Mouse (Mus musculus): ENCODE results near the gene Akap5. TPM values are rescaled to one million over a fixed set of nuclear protein-coding genes. Genes with fewer than 3 reads are reported as not detected.

Gene Akap5
- polyA plus RNA-seq, 1 experiment from 2014 or later, result 7.4 TPM

DNA sequence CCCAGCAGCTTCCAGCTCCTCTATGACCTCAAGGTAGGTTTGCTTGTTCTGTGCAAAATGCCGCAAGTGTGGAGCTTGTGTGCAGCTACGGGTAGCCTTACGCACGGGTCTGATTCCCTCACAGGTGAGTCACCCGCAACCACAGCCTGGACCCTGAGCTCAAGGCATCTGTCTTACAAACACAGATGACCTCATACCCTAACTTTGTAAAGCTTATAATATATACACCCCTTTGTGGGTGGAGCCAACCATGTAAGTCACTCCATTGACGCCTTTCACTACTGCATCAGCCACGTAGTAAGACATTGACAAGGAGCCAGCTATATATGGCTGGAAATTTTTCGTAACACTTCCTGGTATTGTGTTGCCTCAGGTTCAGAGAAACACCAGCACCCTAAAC, 12.7 kb upstream of the Akap5 start:
- H3K4me3 ChIP-seq, result no peak overlapping the region
- H3K9me3 ChIP-seq, result no peaks in the 10 kb centered on the region
- H3K27ac ChIP-seq (replicated peaks), result no peak overlapping the region
- peaks cover 16% of the 10 kb centered on the region for H3K36me3 ChIP-seq
- no peak overlapping the region for H3K9ac ChIP-seq (replicated peaks)
- H3K4me1 ChIP-seq, result peaks cover 2% of the 10 kb centered on the region; the same call in 1 of the 2 replicates
- no peak overlapping the region for H3K4me2 ChIP-seq (replicated peaks)
- no peak for ATAC-seq (replicated peaks)
- H3K27me3 ChIP-seq, result no peaks in the 10 kb centered on the region
- 93% methylated on average over 8 of the region's 8 CpGs for WGBS

DNA sequence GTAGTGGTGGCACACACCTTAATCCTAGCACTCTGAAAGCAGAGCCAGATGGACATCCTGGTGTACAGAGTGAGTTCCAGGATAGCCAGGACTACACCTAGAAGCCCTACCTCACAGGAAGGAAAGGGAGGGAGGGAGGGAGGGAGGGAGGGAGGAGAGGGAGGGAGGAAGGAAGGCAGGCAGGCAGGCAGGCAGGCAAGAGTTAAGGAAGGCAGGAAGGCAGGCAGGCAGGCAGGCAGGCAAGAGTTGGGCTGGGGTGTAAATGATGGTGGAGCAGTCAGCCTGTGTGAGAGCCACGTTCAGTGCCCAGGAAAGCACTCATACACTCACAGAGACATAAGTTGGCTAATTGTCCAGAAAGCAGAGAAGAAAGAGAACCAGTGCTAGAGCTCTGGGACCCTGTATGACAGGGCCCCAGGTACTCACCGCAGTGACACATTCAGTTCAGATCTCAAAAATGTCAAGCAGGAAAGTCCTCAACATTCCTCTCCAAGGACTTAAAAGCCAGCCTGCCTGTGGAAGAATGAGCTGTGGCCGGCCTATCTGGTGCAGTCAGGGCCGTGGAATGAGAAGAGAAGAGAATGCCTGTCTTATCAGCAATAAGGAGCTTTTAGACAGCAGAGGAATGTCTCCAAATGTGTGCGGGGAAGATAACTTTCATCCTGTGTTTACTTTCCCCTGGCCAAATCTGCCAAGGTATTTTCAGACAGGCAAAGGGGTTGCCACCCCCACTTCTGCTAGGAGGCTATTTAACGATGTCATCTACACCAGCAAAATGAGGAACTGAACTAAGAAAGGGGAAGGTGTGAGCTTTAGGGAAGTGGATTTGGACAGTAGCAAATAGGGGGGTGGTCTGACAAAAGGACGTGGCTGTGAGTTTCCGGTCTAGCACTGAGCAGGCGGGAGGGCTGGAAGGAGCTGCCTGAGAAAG, 6.1 kb upstream of the Akap5 start:
- H3K36me3 ChIP-seq, result peaks cover 6% of the 10 kb centered on the region; the same call in 1 of the 2 replicates
- no peak for ATAC-seq (replicated peaks)
- no peak overlapping the region for H3K4me2 ChIP-seq (replicated peaks)
- no peaks in the 10 kb centered on the region for H3K9me3 ChIP-seq
- no peaks in the 10 kb centered on the region for H3K27me3 ChIP-seq
- no peak overlapping the region for H3K27ac ChIP-seq (replicated peaks)
- no peaks in the 10 kb centered on the region for H3K4me1 ChIP-seq
- no peak overlapping the region for H3K4me3 ChIP-seq
- H3K9ac ChIP-seq (replicated peaks), result no peak overlapping the region
- 75% methylated on average over 9 of the region's 9 CpGs for WGBS

DNA sequence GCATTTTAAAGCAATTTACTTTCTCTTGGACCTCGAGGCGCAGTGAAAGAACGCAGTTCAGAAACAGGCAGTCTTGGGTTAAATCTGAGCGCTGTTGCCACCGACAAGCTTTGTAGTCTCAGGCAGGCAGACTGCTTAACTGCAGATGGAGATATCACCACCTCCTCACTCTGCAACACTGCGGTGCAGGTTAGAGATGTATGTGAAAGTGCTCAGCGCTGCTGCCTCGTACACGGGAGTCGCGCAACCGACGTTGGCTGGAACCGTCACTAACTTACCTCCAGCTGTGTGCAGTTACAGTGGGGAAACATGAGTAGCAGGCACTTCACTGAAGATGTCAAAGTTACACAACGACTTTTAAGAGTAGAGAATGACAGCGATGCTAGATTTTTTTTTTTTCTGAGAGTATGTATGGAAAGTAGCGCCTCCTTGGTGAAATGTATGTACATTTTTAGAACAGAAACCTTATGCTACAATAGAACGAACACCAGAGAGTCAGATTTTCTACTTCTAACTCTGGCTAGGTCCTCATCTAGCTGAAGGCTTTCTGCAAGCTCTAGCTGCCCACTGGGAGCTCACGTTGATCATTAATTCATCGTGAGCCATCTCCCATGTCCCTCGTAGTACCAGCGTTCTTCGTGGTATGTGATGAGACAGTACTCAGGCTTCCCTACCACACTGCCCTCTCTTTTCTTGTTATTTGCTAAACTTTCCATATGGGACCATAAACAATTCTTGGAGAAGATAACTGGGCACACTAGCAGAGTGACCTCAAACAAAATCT, 1.9 kb downstream of the Akap5 start:
- Histone ChIP-seq H3K4me1 (peaks cover 10% of the 10 kb centered on the region), H3K27me3 (no peaks in the 10 kb centered on the region), H3K4me2 (replicated peaks) (no peak overlapping the region), H3K9me3 (no peaks in the 10 kb centered on the region), H3K9ac (replicated peaks) (no peak overlapping the region), H3K36me3 (no peaks in the 10 kb centered on the region), H3K27ac (replicated peaks) (no peak overlapping the region), H3K4me3 (no peak overlapping the region)
- 87% methylated on average over 23 of the region's 23 CpGs for WGBS
- ATAC-seq (replicated peaks), result no peak

DNA sequence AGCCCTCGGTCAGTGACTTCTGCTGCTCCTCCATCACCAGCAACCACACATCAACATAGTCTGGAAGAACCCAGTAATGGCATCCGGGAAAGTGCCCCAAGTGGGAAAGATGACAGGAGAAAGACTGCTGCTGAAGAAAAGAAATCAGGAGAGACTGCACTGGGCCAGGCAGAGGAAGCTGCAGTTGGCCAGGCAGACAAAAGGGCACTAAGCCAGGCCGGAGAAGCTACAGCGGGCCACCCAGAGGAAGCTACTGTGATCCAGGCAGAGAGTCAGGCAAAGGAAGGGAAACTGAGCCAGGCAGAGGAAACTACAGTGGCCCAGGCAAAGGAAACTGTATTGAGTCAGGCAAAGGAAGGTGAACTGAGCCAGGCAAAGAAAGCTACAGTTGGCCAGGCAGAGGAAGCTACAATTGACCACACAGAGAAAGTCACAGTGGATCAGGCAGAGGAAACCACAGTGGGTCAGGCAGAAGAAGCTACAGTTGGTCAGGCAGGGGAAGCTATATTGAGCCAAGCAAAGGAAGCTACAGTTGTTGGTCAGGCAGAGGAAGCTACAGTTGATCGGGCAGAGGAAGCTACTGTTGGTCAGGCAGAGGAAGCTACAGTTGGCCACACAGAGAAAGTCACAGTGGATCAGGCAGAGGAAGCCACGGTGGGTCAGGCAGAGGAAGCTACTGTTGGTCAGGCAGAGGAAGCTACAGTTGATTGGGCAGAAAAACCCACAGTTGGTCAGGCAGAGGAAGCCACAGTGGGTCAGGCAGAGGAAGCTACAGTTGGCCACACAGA, 4.1 kb downstream of the Akap5 start:
- 89% methylated on average over 6 of the region's 6 CpGs for WGBS

DNA sequence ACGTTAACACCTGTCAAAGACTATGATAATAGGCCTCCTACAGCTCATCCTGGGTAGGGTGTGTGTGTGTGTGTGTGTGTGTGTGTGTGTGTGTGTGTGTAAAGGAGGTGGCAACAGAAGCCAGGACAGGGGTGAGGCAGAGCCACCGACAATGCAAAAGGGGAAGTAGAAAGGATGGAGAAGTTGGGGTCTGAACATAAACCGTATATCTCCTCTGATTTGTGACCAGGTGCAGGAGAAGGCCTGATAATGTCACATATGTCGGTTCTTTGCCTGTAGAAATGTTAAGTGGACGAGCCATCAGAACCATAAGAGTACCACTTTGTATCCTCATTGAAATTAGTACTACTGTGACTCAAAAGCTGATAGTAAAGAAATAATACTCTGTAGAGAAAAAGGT, 9.0 kb downstream of the Akap5 start:
- Histone ChIP-seq H3K4me1 (no peaks in the 10 kb centered on the region), H3K9ac (replicated peaks) (no peak overlapping the region), H3K9me3 (no peaks in the 10 kb centered on the region), H3K36me3 (no peaks in the 10 kb centered on the region), H3K4me2 (replicated peaks) (no peak overlapping the region), H3K4me3 (no peak overlapping the region), H3K27me3 (no peaks in the 10 kb centered on the region), H3K27ac (replicated peaks) (no peak overlapping the region)
- no peak for ATAC-seq (replicated peaks)
- 93% methylated on average over 5 of the region's 5 CpGs for WGBS

More for the DNA sequence above, 4.1 kb downstream of the Akap5 start:
- H3K4me3 ChIP-seq, result no peak overlapping the region
- ATAC-seq (replicated peaks), result no peak
- H3K4me1 ChIP-seq, result peaks cover 10% of the 10 kb centered on the region
- H3K36me3 ChIP-seq, result no peaks in the 10 kb centered on the region
- H3K9me3 ChIP-seq, result no peaks in the 10 kb centered on the region
- no peaks in the 10 kb centered on the region for H3K27me3 ChIP-seq
- no peak overlapping the region for H3K27ac ChIP-seq (replicated peaks)
- H3K9ac ChIP-seq (replicated peaks), result no peak overlapping the region
- H3K4me2 ChIP-seq (replicated peaks), result no peak overlapping the region

DNA sequence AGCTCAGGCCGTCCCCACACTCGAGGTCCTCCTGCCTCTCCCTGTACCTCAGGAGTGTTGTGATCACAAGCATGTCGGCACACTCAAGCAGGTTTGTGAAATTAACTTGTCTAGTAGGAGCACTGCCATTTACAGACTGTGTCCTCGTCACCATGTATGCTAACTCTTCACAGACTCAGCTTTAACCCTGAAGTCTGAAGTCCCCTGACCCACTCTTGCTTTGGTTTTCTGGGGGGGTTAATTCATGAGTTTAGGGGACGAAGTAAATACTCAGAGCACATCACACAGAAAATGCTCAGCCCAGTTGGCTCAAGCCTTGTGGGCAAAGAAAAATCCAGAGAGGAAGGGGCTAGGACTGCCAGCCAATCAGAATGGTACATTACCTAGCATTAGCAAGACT, 10.9 kb downstream of the Akap5 start:
- Histone ChIP-seq H3K4me3 (no peak overlapping the region), H3K4me1 (no peaks in the 10 kb centered on the region), H3K36me3 (no peaks in the 10 kb centered on the region), H3K27ac (replicated peaks) (no peak overlapping the region), H3K9me3 (no peaks in the 10 kb centered on the region), H3K4me2 (replicated peaks) (no peak overlapping the region), H3K9ac (replicated peaks) (no peak overlapping the region), H3K27me3 (no peaks in the 10 kb centered on the region)
- no peak for ATAC-seq (replicated peaks)
- 87% methylated on average over 5 of the region's 5 CpGs for WGBS

DNA sequence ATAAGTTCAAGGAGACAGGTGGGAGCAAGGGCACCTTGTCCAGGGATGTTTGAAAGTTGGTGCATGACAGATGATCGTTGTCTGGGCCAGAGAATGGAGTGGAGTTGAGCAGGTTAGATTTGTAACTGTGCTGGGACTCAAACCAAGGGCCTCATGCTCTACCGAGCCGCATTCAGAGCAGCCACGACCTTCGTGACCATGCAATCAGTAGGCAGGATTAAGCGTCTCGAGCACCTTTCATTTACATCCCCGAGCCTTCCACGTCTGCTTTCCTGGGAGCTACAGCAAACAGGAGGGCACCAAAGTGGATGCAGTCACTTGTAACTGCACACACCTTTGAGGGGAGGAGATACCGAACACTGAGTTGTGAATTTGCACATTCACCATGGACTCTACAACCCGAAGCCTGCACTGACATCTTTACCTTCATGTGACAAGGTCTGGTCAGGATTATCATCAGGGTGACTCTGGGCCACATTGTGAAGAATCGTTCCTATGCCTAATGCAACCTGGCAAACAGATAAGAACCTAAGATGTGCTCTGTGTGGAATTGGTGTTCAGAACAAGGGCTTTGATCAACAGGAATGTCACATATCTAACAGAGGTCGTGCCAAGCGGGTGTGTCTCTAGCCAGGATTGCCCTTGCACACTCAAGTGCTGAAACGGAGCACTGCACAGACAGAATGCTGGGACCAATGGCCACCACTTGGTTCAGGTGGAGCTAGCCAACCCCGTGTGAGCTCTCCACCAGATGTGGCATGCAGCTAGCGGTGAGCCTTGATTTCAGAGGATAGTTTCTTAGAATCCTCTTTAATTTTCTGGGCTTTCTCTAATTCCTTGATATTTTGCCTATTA, 11.6 kb downstream of the Akap5 start:
- 82% methylated on average over 17 of the region's 17 CpGs for WGBS
- Histone ChIP-seq H3K9ac (replicated peaks) (no peak overlapping the region), H3K27ac (replicated peaks) (no peak overlapping the region), H3K4me2 (replicated peaks) (no peak overlapping the region), H3K9me3 (no peaks in the 10 kb centered on the region), H3K27me3 (no peaks in the 10 kb centered on the region), H3K4me1 (no peaks in the 10 kb centered on the region), H3K36me3 (no peaks in the 10 kb centered on the region), H3K4me3 (no peak overlapping the region)
- ATAC-seq (replicated peaks), result no peak

DNA sequence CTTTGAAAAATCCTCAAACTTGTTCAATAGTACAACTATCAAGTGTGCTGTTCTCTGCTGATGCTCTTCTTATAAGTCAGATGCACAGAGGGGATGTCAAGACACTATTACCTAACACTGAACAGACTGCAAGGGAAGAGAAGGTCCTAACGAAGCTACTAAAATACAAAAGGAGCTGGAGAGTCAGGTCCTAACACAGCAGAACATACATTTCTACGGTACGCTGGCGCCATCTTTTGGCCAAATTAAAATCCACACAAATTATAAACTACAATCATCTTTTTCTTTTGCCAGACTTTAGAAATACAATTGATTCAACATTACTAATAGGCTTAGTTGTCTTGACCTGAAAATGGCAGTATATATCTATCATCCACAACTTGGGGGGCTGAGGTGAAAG, 16.4 kb downstream of the Akap5 start:
- peak; percentile 60; the same call in 1 of the 2 replicates for ATAC-seq (replicated peaks)
- no peak overlapping the region for H3K27ac ChIP-seq (replicated peaks)
- no peak overlapping the region for H3K4me3 ChIP-seq
- H3K36me3 ChIP-seq, result no peaks in the 10 kb centered on the region
- H3K4me2 ChIP-seq (replicated peaks), result no peak overlapping the region
- WGBS, result 4% methylated on average over 4 of the region's 4 CpGs
- no peak overlapping the region for H3K9ac ChIP-seq (replicated peaks)
- H3K4me1 ChIP-seq, result no peaks in the 10 kb centered on the region
- no peaks in the 10 kb centered on the region for H3K9me3 ChIP-seq
- no peaks in the 10 kb centered on the region for H3K27me3 ChIP-seq

DNA sequence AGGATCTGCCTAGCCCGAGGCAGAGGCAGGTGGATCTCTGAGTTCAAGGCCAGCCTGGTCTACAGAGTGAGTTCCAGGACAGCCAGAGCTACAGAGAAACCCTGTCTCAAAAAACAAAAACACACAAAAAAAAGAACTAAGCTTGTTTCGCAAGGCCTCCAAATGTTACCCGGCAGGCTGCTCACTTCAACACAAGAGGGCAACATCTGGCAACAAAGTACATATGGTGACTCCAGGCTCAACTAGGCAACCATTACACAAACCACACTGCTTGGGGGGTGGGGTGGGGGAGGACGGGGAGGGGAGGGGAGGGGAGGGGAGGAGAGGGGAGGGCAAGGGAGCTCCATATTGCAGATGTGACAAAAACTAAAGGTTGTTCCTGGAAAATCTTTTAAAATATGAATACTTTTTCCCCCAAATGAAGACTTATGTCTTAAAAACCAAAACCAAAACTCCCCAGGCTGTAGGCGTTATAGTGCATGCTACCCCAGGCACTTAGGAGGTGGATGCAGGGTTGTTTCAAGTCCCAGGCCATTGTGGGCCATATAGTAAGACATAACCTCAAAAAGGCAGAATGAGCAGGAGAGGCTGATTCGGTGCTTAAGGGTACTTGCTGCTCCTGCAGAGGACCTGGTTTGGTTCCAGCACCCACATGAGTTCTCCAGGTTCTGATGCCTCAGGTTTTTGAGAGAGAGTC, 21.2 kb downstream of the Akap5 start:
- WGBS, result 88% methylated on average over 5 of the region's 6 CpGs
- Histone ChIP-seq H3K27me3 (no peaks in the 10 kb centered on the region), H3K27ac (replicated peaks) (no peak overlapping the region), H3K9ac (replicated peaks) (no peak overlapping the region), H3K4me2 (replicated peaks) (no peak overlapping the region), H3K4me3 (no peak overlapping the region), H3K4me1 (no peaks in the 10 kb centered on the region), H3K9me3 (no peaks in the 10 kb centered on the region), H3K36me3 (peaks cover 18% of the 10 kb centered on the region)
- no peak for ATAC-seq (replicated peaks)

DNA sequence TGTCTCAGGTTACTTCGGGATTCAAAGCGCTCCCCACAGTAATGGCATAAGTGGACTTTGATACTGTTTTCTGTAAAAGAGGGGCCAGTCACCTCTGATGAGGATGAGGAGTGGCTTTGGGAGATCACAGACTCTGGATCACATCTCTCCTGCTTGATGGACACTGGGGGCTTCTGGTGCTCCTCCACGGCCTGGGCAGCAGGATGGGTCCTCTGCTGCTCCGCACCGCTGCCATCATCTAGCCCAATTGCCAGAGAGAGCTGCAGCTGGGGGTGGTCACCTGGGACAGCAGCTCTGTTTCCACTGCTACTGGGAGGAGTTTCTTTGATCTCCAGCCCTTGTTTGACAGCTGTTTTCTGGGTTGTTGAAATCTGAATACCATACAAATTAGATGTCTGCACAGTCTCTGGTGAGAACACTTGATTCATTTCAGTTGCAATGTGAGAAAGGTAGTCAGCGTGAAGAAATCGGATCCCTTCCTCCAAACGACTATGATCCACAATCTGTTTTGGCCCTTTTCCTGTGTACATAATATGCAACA, 25.1 kb downstream of the Akap5 start:
- Histone ChIP-seq H3K4me3 (no peak overlapping the region), H3K36me3 (peaks cover 32% of the 10 kb centered on the region), H3K4me1 (no peaks in the 10 kb centered on the region), H3K9ac (replicated peaks) (no peak overlapping the region), H3K4me2 (replicated peaks) (no peak overlapping the region), H3K27me3 (no peaks in the 10 kb centered on the region), H3K27ac (replicated peaks) (no peak overlapping the region), H3K9me3 (no peaks in the 10 kb centered on the region)
- no peak for ATAC-seq (replicated peaks)
- 78% methylated on average over 8 of the region's 8 CpGs for WGBS

Data from forebrain, embryonic 15.5 days (tissue).